Mouse (Mus musculus) forebrain, embryonic 10.5 days (tissue): ENCODE data around the gene Zmym2. TPM values are rescaled to one million over a fixed set of nuclear protein-coding genes. Genes with fewer than 3 reads are reported as not detected.
"Not testable (repeated sequence)": the region's sequence is repeated elsewhere in the genome, so short reads cannot be mapped to it uniquely, and the experiment has no call there.

ENCODE experiments used
- DNase-seq: peaks from one replicate; pipeline ENCODE4 v3.0.0-alpha.2; 2017; ENCODE audit warnings: low spot score; ENCODE audit errors: extremely low spot score
- H3K27ac ChIP-seq: fragments of 300-500 bp; sonication (generic); 2 replicates; pipeline ENCODE4 v1.5.1; 2016; ENCODE audit warnings: mild to moderate bottlenecking
- H3K27me3 ChIP-seq: fragments of 300-500 bp; sonication (generic); 2 replicates; pipeline ENCODE4 v1.6.1; 2016; ENCODE audit warnings: mild to moderate bottlenecking; ENCODE audit not compliant: poor library complexity, severe bottlenecking
- H3K36me3 ChIP-seq: fragments of 300-500 bp; sonication (generic); replicated peaks from 2 replicates; pipeline ENCODE4 v1.6.1; 2016; ENCODE audit warnings: mild to moderate bottlenecking, moderate library complexity
- H3K4me1 ChIP-seq: fragments of 300-500 bp; sonication (generic); 2 replicates; pipeline ENCODE4 v1.6.1; 2016
- H3K4me3 ChIP-seq: fragments of 300-500 bp; sonication (generic); 2 replicates; pipeline ENCODE4 v1.5.1; 2016; ENCODE audit warnings: mild to moderate bottlenecking, moderate library complexity
- H3K9me3 ChIP-seq: fragments of 300-500 bp; sonication (generic); 2 replicates; pipeline ENCODE4 v1.6.1; 2016; ENCODE audit warnings: mild to moderate bottlenecking, moderate library complexity
- WGBS: fragments of 180-500 bp; shearing (Covaris S2); methylation state at CpG from one replicate; pipeline ENCODE4 v1.1.7; 2016; 5-methylcytosine and 5-hydroxymethylcytosine counted together
- polyA plus RNA-seq: library from polyadenylated mRNA; unstranded; fragments of >200 nt; fragmentation: Nextera tagmentation; extraction: Ambion mirVana; gene quantifications from 2 replicates; pipeline ENCODE4 v1.2.1, GENCODE M21; 2016

Zmym2 gene
- polyA plus RNA-seq = 64.4 and 70.6 TPM in 2 replicates

DNA sequence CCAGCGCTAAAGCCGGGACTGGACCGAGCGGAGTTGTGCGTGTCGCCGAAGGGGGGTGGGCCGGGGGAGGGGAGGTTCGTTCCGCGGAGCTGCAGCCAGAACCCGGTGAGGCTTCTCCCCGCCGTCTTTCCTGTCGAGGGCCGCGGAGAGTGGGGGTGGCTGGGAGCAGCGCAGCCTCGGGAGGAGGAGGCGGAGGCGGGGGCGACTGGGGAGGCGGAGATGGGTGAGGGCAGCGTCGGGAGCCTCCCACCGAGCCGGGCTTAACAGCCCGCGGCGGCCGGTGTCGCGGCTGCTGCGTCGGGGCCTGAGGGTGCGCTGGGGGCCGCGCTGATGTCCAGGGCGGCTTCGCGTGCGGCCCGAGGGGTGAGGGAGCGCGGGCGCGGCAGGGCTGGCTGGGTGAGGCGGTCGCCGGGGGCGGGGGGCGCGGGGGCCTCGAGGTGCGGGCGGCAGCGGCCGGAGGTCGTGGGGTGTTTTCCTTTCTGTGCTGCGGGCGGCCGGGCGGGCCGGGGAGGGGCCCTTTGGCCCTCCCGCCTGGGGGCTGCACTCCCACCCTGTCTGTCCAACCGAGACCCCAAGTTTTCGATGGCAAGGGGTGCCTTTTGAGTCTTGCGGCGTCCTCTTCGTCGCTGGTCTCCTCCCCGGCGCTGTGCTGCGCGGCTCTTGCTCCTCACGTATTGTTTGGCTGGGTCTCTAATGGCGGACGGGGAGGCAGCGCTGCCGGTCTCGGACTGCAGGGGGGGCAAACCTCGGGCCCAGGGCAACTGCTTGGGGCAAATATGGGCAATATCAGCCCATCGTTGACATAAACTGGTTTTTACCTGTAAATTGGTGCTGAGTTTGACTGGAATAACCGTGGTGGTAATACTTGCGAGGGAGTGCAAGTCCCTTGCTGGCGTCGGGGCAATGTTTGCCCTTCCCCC is at the start of gene Zmym2:
Gene Zmym2 (plus strand): TSS at position 60 of the 920 bp plus-strand sequence.
- WGBS = under 1% methylated on average over 47 of the region's 87 CpGs
- Histone ChIP-seq H3K4me3 (peak within 1 kb of the TSS; percentile 90), H3K27ac (peak within 1 kb of the TSS; percentile 99), H3K4me1 (peaks cover 20% of the 10 kb centered on the region), H3K36me3 (peaks cover 37% of the 10 kb centered on the region)
- DNase-seq = peak; percentile 81
- not testable (repeated sequence) for H3K27me3 ChIP-seq, H3K9me3 ChIP-seq

- Histone ChIP-seq H3K9me3 (no peaks in the 10 kb centered on the region), H3K4me1 (peaks cover 12% of the 10 kb centered on the region), H3K27ac (no peak overlapping the region), H3K4me3 (no peak overlapping the region), H3K27me3 (no peaks in the 10 kb centered on the region), H3K36me3 (no peaks in the 10 kb centered on the region)
- DNase-seq = no peak
- 66% methylated on average over 4 of the region's 4 CpGs for WGBS
Measured at GRCm38 (mm10) chr14:56844033-56844432, 42.4 kb upstream of the Zmym2 start.

DNA sequence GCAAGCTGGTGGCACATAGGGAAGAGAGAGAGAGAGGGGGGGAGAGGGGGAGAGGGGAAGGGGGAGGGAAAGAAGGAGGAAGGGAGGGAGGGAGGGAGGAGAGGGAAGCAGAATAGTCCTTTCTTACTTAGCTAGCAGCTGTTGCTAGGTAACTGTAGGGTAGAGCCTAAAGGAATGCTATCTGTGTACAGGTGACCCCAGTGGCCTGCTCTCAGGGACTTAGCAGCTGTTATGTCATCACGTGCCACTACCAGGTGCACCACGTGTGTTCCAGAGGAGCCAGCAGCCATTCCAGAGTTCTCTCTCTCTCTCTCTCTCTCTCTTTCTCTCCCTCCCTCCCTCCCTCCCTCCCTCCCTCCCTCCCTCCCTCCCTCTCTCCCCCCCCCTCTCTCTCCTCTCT is 41.9 kb upstream of the Zmym2 start:
- Histone ChIP-seq H3K4me1 (peaks cover 12% of the 10 kb centered on the region), H3K9me3 (no peaks in the 10 kb centered on the region), H3K27ac (peak overlapping the region; percentile 35; the same call in 1 of the 2 replicates), H3K36me3 (no peaks in the 10 kb centered on the region), H3K27me3 (no peaks in the 10 kb centered on the region), H3K4me3 (no peak overlapping the region)
- WGBS = 38% methylated on average over 2 of the region's 2 CpGs
- no peak for DNase-seq

- Histone ChIP-seq H3K27me3 (no peaks in the 10 kb centered on the region), H3K4me3 (no peak overlapping the region), H3K27ac (no peak overlapping the region), H3K9me3 (peaks cover 11% of the 10 kb centered on the region), H3K36me3 (no peaks in the 10 kb centered on the region), H3K4me1 (peaks cover 12% of the 10 kb centered on the region)
- DNase-seq = no peak
- WGBS = 70% methylated on average over 2 of the region's 2 CpGs
Measured at GRCm38 (mm10) chr14:56848322-56848721, 38.1 kb upstream of the Zmym2 start.

DNA sequence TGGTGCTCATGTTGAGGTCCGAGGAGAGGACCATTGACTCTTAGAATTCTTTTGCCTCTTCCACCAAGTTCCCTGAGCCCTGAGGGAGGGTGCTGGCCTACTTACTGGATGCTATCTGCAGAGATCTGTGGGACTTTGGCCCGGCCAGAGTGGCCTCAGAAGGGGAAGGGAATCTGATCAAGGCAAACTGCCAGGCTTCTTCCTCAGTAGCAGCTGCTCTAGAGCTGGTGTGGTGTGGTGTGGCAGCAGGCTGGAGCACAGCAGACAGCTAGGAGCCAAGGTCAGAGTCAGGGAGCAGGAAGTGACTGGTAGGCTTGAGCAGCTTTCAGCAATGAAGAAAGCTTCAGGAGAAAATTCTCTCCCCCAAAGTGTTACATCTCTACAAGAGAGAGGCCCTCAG is 36.8 kb upstream of the Zmym2 start:
- Histone ChIP-seq H3K4me1 (peaks cover 4% of the 10 kb centered on the region), H3K27me3 (no peaks in the 10 kb centered on the region), H3K4me3 (no peak overlapping the region), H3K27ac (no peak overlapping the region), H3K36me3 (no peaks in the 10 kb centered on the region), H3K9me3 (peaks cover 24% of the 10 kb centered on the region)
- WGBS = 76% methylated on average over 2 of the region's 2 CpGs
- DNase-seq = no peak

DNA sequence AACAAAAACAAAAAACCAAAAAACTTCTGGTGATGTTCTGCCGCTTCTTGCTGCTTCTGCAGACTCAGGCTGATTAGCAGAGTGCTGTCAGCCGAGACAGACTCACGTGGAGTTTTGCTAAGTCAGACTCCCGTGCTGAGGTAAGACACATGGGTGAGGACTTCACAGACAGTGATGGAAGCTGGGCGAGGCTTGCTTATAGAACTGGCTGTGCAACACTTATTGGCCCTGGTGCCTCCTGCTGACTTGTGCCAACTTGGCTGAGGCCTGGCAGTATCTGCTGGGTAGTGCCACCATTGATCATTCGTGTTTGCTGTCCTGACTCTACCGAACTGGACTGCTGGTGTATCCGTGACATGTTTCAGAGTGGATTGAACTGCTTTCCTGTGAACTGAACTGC is 22.4 kb upstream of the Zmym2 start:
- Histone ChIP-seq H3K27me3 (peaks cover 42% of the 10 kb centered on the region), H3K27ac (no peak overlapping the region), H3K36me3 (no peaks in the 10 kb centered on the region), H3K4me1 (peaks cover 6% of the 10 kb centered on the region), H3K9me3 (no peaks in the 10 kb centered on the region), H3K4me3 (no peak overlapping the region)
- WGBS = 75% methylated on average over 8 of the region's 8 CpGs
- no peak for DNase-seq

GRCm38 (mm10) chr14:56864641-56865040 is 21.8 kb upstream of the Zmym2 start:
- DNase-seq = no peak
- peak overlapping the region; percentile 54 for H3K4me3 ChIP-seq
- peaks cover 42% of the 10 kb centered on the region for H3K27me3 ChIP-seq
- H3K9me3 ChIP-seq = no peaks in the 10 kb centered on the region
- H3K4me1 ChIP-seq = peaks cover 6% of the 10 kb centered on the region
- 0 out of 2 replicates have a peak overlapping the region, but pooled peaks have one; percentile 40 for H3K27ac ChIP-seq
- H3K36me3 ChIP-seq = no peaks in the 10 kb centered on the region
- WGBS = 3% methylated on average over 13 of the region's 13 CpGs

GRCm38 (mm10) chr14:56865112-56865511 is 21.3 kb upstream of the Zmym2 start:
- Histone ChIP-seq H3K27me3 (peaks cover 42% of the 10 kb centered on the region), H3K4me3 (peak overlapping the region; percentile 54), H3K27ac (0 out of 2 replicates have a peak overlapping the region, but pooled peaks have one; percentile 40)
- not testable (repeated sequence) for DNase-seq, H3K4me1 ChIP-seq, H3K9me3 ChIP-seq, H3K36me3 ChIP-seq
- WGBS = 2% methylated on average over 30 of the region's 30 CpGs

DNA sequence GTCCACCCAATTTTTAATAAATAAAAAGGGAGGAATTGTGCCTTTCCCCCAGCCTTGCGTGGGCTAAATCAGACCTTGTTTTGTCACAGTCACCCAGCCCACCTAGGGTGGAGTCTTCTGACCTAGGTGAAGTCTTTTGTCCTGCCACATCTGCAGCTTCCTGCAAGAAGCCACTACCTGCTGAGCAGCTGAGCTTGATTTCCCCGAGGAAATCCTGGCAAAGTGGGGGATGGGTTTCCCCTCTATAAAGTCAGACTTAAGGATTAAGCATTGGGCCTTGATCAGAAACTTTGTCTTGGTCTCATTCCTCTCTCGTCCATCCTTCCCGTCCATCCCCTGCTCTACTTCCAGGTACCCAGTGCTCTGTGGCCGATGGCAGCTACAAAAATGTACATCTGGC is 12.9 kb upstream of the Zmym2 start:
- no peak overlapping the region for H3K27ac ChIP-seq
- H3K4me3 ChIP-seq = no peak overlapping the region
- no peaks in the 10 kb centered on the region for H3K36me3 ChIP-seq
- H3K9me3 ChIP-seq = peaks cover 10% of the 10 kb centered on the region
- DNase-seq = no peak
- H3K27me3 ChIP-seq = no peaks in the 10 kb centered on the region
- no peaks in the 10 kb centered on the region for H3K4me1 ChIP-seq
- WGBS = 86% methylated on average over 5 of the region's 5 CpGs

GRCm38 (mm10) chr14:56875586-56876159 is 10.8 kb upstream of the Zmym2 start:
- Histone ChIP-seq H3K27ac (no peak overlapping the region), H3K27me3 (no peaks in the 10 kb centered on the region), H3K36me3 (no peaks in the 10 kb centered on the region), H3K4me3 (no peak overlapping the region), H3K4me1 (no peaks in the 10 kb centered on the region), H3K9me3 (peaks cover 7% of the 10 kb centered on the region)
- no peak for DNase-seq

GRCm38 (mm10) chr14:56881271-56881670 is 5.2 kb upstream of the Zmym2 start:
- Histone ChIP-seq H3K9me3 (peaks cover 4% of the 10 kb centered on the region; the same call in 1 of the 2 replicates), H3K27ac (no peak overlapping the region), H3K4me3 (no peak overlapping the region), H3K36me3 (no peaks in the 10 kb centered on the region), H3K4me1 (peaks cover 3% of the 10 kb centered on the region), H3K27me3 (no peaks in the 10 kb centered on the region)
- WGBS = 71% methylated on average over 3 of the region's 3 CpGs
- DNase-seq = no peak

DNA sequence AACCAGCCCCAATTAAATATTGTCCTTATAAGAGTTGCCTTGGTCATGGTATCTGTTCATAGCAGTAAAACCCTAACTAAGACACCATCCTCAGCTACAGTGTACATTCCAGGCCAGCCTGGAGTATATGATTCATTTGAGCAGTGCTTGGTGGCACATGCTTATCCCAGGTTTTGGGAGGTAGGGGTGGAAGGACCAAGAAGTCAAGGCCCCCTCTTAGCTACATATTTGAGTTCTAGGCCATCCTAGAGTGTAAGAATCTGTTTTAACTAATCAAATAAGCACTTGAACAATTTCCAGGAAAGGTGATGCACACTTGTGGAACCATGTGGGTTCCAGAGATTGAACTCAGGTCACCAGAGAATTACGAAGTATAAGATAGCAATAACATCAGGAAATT is 3.0 kb upstream of the Zmym2 start:
- DNase-seq = no peak
- H3K4me1 ChIP-seq = peaks cover 11% of the 10 kb centered on the region
- 95% methylated on average over 1 of the region's 1 CpGs for WGBS
- H3K36me3 ChIP-seq = peaks cover 3% of the 10 kb centered on the region
- H3K9me3 ChIP-seq = peaks cover 4% of the 10 kb centered on the region; the same call in 1 of the 2 replicates
- H3K4me3 ChIP-seq = no peak overlapping the region
- no peaks in the 10 kb centered on the region for H3K27me3 ChIP-seq
- no peak overlapping the region for H3K27ac ChIP-seq

DNA sequence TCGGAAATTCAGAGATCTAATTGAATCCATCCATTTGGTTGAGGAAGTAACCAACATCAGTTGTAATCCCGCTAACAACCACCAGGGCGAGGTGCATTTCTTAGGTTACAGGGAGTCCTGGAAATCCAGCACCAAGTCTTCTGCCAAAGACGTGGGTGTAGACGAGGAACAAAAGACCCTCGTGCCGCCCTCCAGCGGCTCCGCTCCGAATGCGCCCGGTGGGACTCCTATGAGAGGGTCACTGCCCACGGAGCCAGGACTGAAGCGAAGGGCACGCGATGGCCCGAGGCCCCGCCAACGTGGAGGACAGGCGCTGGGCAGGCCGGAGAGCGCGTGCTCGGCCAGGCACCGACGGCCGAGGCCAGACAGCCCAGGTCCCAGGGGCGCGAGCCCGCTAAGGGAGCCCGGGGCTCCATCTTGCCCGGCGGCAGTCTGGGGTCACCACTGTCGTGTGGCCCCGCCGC is 1.1 kb upstream of the Zmym2 start:
- DNase-seq = peak; percentile 86
- peak overlapping the region; percentile 94 for H3K27ac ChIP-seq
- peaks cover 22% of the 10 kb centered on the region for H3K36me3 ChIP-seq
- H3K4me3 ChIP-seq = peak overlapping the region; percentile 64
- H3K4me1 ChIP-seq = peaks cover 20% of the 10 kb centered on the region
- H3K9me3 ChIP-seq = peaks cover 4% of the 10 kb centered on the region; the same call in 1 of the 2 replicates
- no peaks in the 10 kb centered on the region for H3K27me3 ChIP-seq
- under 1% methylated on average over 36 of the region's 36 CpGs for WGBS
